Mouse (Mus musculus) MEL (cell line): Measurements from ENCODE around the gene Smyd5. TPM values are rescaled to one million over a fixed set of nuclear protein-coding genes. Genes with fewer than 3 reads are reported as not detected.

Source experiments
- DNase-seq: peaks from one replicate; pipeline ENCODE4 v3.0.0; 2011; ENCODE audit warnings: low read depth, low spot score
- H3K27ac ChIP-seq: 2 replicates; pipeline ENCODE4 v1.5.1; 2012; ENCODE audit warnings: low read depth, mild to moderate bottlenecking, control low read depth, low read length, moderate library complexity; ENCODE audit not compliant: control insufficient read depth
- H3K27me3 ChIP-seq, 2 experiments: fragments of 150-350 bp in 1 of 2; sonication (generic) in 1 of 2; 2 replicates each; pipeline ENCODE4 v1.6.1; 2012; ENCODE audit warnings: low read length in 2 of 2, mild to moderate bottlenecking in 2 of 2, improper control_type of control experiment in 1 of 2, moderate library complexity in 1 of 2; ENCODE audit not compliant: insufficient read depth in 2 of 2, control insufficient read depth in 1 of 2
- H3K36me3 ChIP-seq, 2 experiments: 2 replicates each; pipeline ENCODE4 v1.6.1; 2012 to 2014; ENCODE audit warnings: low read length in 2 of 2, improper control_type of control experiment in 1 of 2, inconsistent platforms in 1 of 2, mild to moderate bottlenecking in 1 of 2; ENCODE audit not compliant: insufficient read depth in 2 of 2, control insufficient read depth in 1 of 2
- H3K4me1 ChIP-seq, 2 experiments: fragments of 150-350 bp in 1 of 2; sonication (generic) in 1 of 2; 2 replicates each; pipeline ENCODE4 v1.6.1; 2012; ENCODE audit warnings: low read length in 2 of 2, improper control_type of control experiment in 1 of 2, mild to moderate bottlenecking in 1 of 2; ENCODE audit not compliant: insufficient read depth in 2 of 2, control insufficient read depth in 1 of 2
- H3K4me3 ChIP-seq, 2 experiments: fragments of 150-350 bp in 1 of 2; sonication (generic) in 1 of 2; 2 replicates each; pipeline ENCODE4 v1.5.1; 2012; ENCODE audit warnings: low read depth in 2 of 2, low read length in 2 of 2, mild to moderate bottlenecking in 2 of 2, moderate library complexity in 2 of 2, control low read depth in 1 of 2, improper control_type of control experiment in 1 of 2; ENCODE audit not compliant: control insufficient read depth in 1 of 2, insufficient read depth in 1 of 2
- H3K79me2 ChIP-seq: 2 replicates; pipeline ENCODE4 v1.6.1; 2012; ENCODE audit warnings: mild to moderate bottlenecking, low read length, moderate library complexity; ENCODE audit not compliant: control insufficient read depth, poor library complexity, insufficient read depth
- H3K9ac ChIP-seq: 2 replicates; pipeline ENCODE4 v1.6.1; 2012; ENCODE audit warnings: low read depth, mild to moderate bottlenecking, control low read depth, low read length, moderate library complexity; ENCODE audit not compliant: control insufficient read depth, poor library complexity, severe bottlenecking
- H3K9me3 ChIP-seq: fragments of 150-350 bp; sonication (generic); replicated peaks from 2 replicates; pipeline ENCODE4 v1.6.1; 2012; ENCODE audit warnings: mild to moderate bottlenecking, low read length, improper control_type of control experiment, moderate library complexity; ENCODE audit not compliant: insufficient read depth
- BHLHE40 ChIP-seq: IDR thresholded peaks from 2 replicates; pipeline ENCODE4 v1.6.1; 2012; ENCODE audit warnings: low read depth, mild to moderate bottlenecking, inconsistent platforms, low read length, improper control_type of control experiment, borderline replicate concordance
- CHD1 ChIP-seq: IDR thresholded peaks from 2 replicates; pipeline ENCODE4 v1.6.1; 2012; ENCODE audit warnings: low read depth, mild to moderate bottlenecking, inconsistent platforms, low read length, improper control_type of control experiment
- CHD2 ChIP-seq: IDR thresholded peaks from 2 replicates; pipeline ENCODE4 v1.6.1; 2011; ENCODE audit warnings: low read length, improper control_type of control experiment
- CTCF ChIP-seq, 3 experiments: IDR thresholded peaks in 2 of 3; conservative IDR thresholded peaks in 1 of 3; 2 replicates each; pipeline ENCODE4 v1.5.1; 2011 to 2012; ENCODE audit warnings: low read length in 3 of 3, low read depth in 2 of 3, mild to moderate bottlenecking in 2 of 3, improper control_type of control experiment in 1 of 3, inconsistent platforms in 1 of 3, mixed read lengths in 1 of 3, moderate library complexity in 1 of 3; ENCODE audit not compliant: control insufficient read depth in 1 of 3, insufficient read depth in 1 of 3, poor library complexity in 1 of 3, severe bottlenecking in 1 of 3
- ELF1 ChIP-seq: IDR thresholded peaks from 2 replicates; pipeline ENCODE4 v1.6.1; 2014; ENCODE audit warnings: low read depth, mild to moderate bottlenecking, inconsistent platforms, low read length, improper control_type of control experiment, moderate library complexity
- EP300 ChIP-seq, 2 experiments: IDR thresholded peaks; 2 replicates each; pipeline ENCODE4 v1.6.1; 2011; ENCODE audit warnings: improper control_type of control experiment in 2 of 2, low read length in 2 of 2, low read depth in 1 of 2, mild to moderate bottlenecking in 1 of 2
- GABPA ChIP-seq: IDR thresholded peaks from 2 replicates; pipeline ENCODE4 v1.6.1; 2012; ENCODE audit warnings: low read depth, mild to moderate bottlenecking, inconsistent platforms, low read length, improper control_type of control experiment, moderate library complexity
- GATA1 ChIP-seq: IDR thresholded peaks from 2 replicates; pipeline ENCODE4 v1.6.1; 2011; ENCODE audit warnings: low read depth, low read length, improper control_type of control experiment
- JUND ChIP-seq: IDR thresholded peaks from 2 replicates; pipeline ENCODE4 v1.6.1; 2011; ENCODE audit warnings: low read depth, mild to moderate bottlenecking, improper control_type of control experiment, low read length
- KAT2A ChIP-seq: conservative IDR thresholded peaks from 2 replicates; pipeline ENCODE4 v1.6.1; 2012; ENCODE audit warnings: low read depth, low read length, improper control_type of control experiment, inconsistent platforms
- MAFK ChIP-seq: IDR thresholded peaks from 2 replicates; pipeline ENCODE4 v1.6.1; 2011; ENCODE audit warnings: low read depth, mild to moderate bottlenecking, low read length, improper control_type of control experiment, borderline replicate concordance
- MAX ChIP-seq: IDR thresholded peaks from 2 replicates; pipeline ENCODE4 v1.6.1; 2011; ENCODE audit warnings: low read length, improper control_type of control experiment
- MAZ ChIP-seq: IDR thresholded peaks from 2 replicates; pipeline ENCODE4 v1.6.1; 2012; ENCODE audit warnings: low read depth, mild to moderate bottlenecking, inconsistent platforms, low read length, improper control_type of control experiment
- MEF2A ChIP-seq: IDR thresholded peaks from 2 replicates; pipeline ENCODE4 v1.6.1; 2014; ENCODE audit warnings: low read depth, mild to moderate bottlenecking, inconsistent platforms, low read length, improper control_type of control experiment; ENCODE audit not compliant: poor library complexity, insufficient replicate concordance, severe bottlenecking; ENCODE audit errors: extremely low read depth
- MXI1 ChIP-seq: IDR thresholded peaks from 2 replicates; pipeline ENCODE4 v1.6.1; 2011; ENCODE audit warnings: mild to moderate bottlenecking, low read depth, low read length, improper control_type of control experiment
- MYB ChIP-seq: IDR thresholded peaks from 2 replicates; pipeline ENCODE4 v1.6.1; 2011; ENCODE audit warnings: mild to moderate bottlenecking, low read depth, low read length, improper control_type of control experiment
- MYC ChIP-seq: IDR thresholded peaks from 2 replicates; pipeline ENCODE4 v1.6.1; 2011; ENCODE audit warnings: low read depth, mild to moderate bottlenecking, low read length, improper control_type of control experiment, moderate library complexity
- NELFE ChIP-seq: IDR thresholded peaks from 2 replicates; pipeline ENCODE4 v1.6.1; 2011; ENCODE audit warnings: low read depth, low read length, improper control_type of control experiment
- POLR2A ChIP-seq, 2 experiments: IDR thresholded peaks; 2 replicates each; pipeline ENCODE4 v1.6.1; 2011 to 2012; ENCODE audit warnings: low read length in 2 of 2, mild to moderate bottlenecking in 2 of 2, control low read depth in 1 of 2, improper control_type of control experiment in 1 of 2, low read depth in 1 of 2, moderate library complexity in 1 of 2; ENCODE audit not compliant: control insufficient read depth in 1 of 2, insufficient read depth in 1 of 2, poor library complexity in 1 of 2
- POLR2AphosphoS2 ChIP-seq: IDR thresholded peaks from 2 replicates; pipeline ENCODE4 v1.6.1; 2011; ENCODE audit warnings: low read length, improper control_type of control experiment
- POLR2AphosphoS5 ChIP-seq: IDR thresholded peaks from 2 replicates; pipeline ENCODE4 v1.6.1; 2012; ENCODE audit warnings: low read depth, borderline replicate concordance, mild to moderate bottlenecking, inconsistent platforms, low read length, moderate library complexity, mixed read lengths
- RAD21 ChIP-seq: IDR thresholded peaks from 2 replicates; pipeline ENCODE4 v1.6.1; 2011; ENCODE audit warnings: mild to moderate bottlenecking, low read depth, low read length, improper control_type of control experiment
- TBP ChIP-seq: IDR thresholded peaks from 2 replicates; pipeline ENCODE4 v1.8.0; 2011; ENCODE audit warnings: low read depth, low read length, improper control_type of control experiment
- TCF12 ChIP-seq: IDR thresholded peaks from 2 replicates; pipeline ENCODE4 v1.6.1; 2014; ENCODE audit warnings: low read depth, mild to moderate bottlenecking, inconsistent platforms, low read length, improper control_type of control experiment, moderate library complexity
- ZKSCAN1 ChIP-seq: IDR thresholded peaks from 2 replicates; pipeline ENCODE4 v1.6.1; 2012; ENCODE audit warnings: low read depth, mild to moderate bottlenecking, inconsistent platforms, low read length, improper control_type of control experiment, moderate library complexity
- ZNF384 ChIP-seq: IDR thresholded peaks from 2 replicates; pipeline ENCODE4 v1.6.1; 2012; ENCODE audit warnings: low read depth, mild to moderate bottlenecking, inconsistent platforms, low read length, improper control_type of control experiment
- polyA plus RNA-seq, 2 experiments: library from polyadenylated mRNA; stranded (reverse) in 1 of 2; unstranded in 1 of 2; fragments of >175 nt in 1 of 2; fragments of >200 nt in 1 of 2; gene quantifications; 2 replicates each; pipeline versions ENCODE4 v1.2.1 to v1.2.4; 2012; ENCODE audit warnings: low replicate concordance in 2 of 2, low read depth in 1 of 2; ENCODE audit not compliant: insufficient read length in 2 of 2, insufficient read depth in 1 of 2, missing spikeins in 1 of 2
- total RNA-seq: library from RNA; depleted of rRNA; stranded (reverse); fragments of 300-350 nt; gene quantifications from 2 replicates; pipeline ENCODE4 v1.2.3, GENCODE M21; 2012

The Smyd5 gene
- total and polyA plus RNA-seq, 3 experiments = 102 to 113 TPM; not detected in 1

GRCm38 (mm10) chr6:85485738-85486137 lies 53.9 kb downstream of the Smyd5 start:
- DNase-seq = no peak
- Histone ChIP-seq H3K36me3 (no peaks in the 10 kb centered on the region), H3K9me3 (no peaks in the 10 kb centered on the region), H3K79me2 (no peaks in the 10 kb centered on the region), H3K4me1 (no peaks in the 10 kb centered on the region), H3K27me3 (no peaks in the 10 kb centered on the region; a peak in 1 of 4 replicates), H3K9ac (no peak overlapping the region), H3K4me3 (no peak overlapping the region), H3K27ac (no peak overlapping the region)
- no peak for TF ChIP-seq MAZ
- no peak for TF ChIP-seq MYC
- TF ChIP-seq MEF2A = no peak
- TF ChIP-seq MAX = no peak
- TF ChIP-seq MAFK = no peak
- no peak for TF ChIP-seq CHD1
- TF ChIP-seq ZNF384 = no peak
- TF ChIP-seq TBP = no peak
- no peak for TF ChIP-seq RAD21
- TF ChIP-seq TCF12 = no peak
- TF ChIP-seq GATA1 = no peak
- TF ChIP-seq POLR2AphosphoS2 = no peak
- no peak for TF ChIP-seq ELF1
- no peak for TF ChIP-seq POLR2A (IDR thresholded peaks at IDR 0.05; ENCODE audit: control insufficient read depth in 1 of 2, insufficient read depth in 1 of 2, low read depth in 1 of 2, low read length in 2 of 2, poor library complexity in 1 of 2)
- no peak for TF ChIP-seq NELFE
- TF ChIP-seq POLR2AphosphoS5 = no peak
- no peak for TF ChIP-seq MYB

- Histone ChIP-seq H3K4me3 (no peak overlapping the region), H3K27me3 (no peaks in the 10 kb centered on the region; a peak in 2 of 4 replicates), H3K79me2 (no peaks in the 10 kb centered on the region), H3K9me3 (no peaks in the 10 kb centered on the region)
- TF ChIP-seq MXI1 (no peak), BHLHE40 (no peak), JUND (no peak), CTCF (IDR thresholded peaks at IDR 0.05 in 2 of 3, conservative IDR thresholded peaks at IDR 0.05 in 1 of 3; ENCODE audit: control insufficient read depth in 1 of 3, insufficient read depth in 1 of 3, low read depth in 2 of 3, low read length in 3 of 3, poor library complexity in 1 of 3, severe bottlenecking in 1 of 3) (no peak), MAZ (no peak), ZKSCAN1 (no peak), ZNF384 (no peak), KAT2A (no peak), TBP (no peak), MYB (no peak), CHD2 (no peak), EP300 (IDR thresholded peaks at IDR 0.05; ENCODE audit: low read depth in 1 of 2, low read length in 2 of 2) (no peak), GABPA (no peak), ELF1 (no peak), RAD21 (no peak)
- TF ChIP-seq, all 39 proteins: peak for 0
- H3K27ac ChIP-seq = no peak overlapping the region
- no peak for DNase-seq
- no peaks in the 10 kb centered on the region for H3K4me1 ChIP-seq
- H3K36me3 ChIP-seq = no peaks in the 10 kb centered on the region
- H3K9ac ChIP-seq = no peak overlapping the region
These were observed 56.7 kb downstream of the Smyd5 start for GRCm38 (mm10) chr6:85488510-85488909.
